Mouse (Mus musculus): Measurements from ENCODE around the gene H2-M2.
"Not testable (repeated sequence)": the region's sequence is repeated elsewhere in the genome, so short reads cannot be mapped to it uniquely, and the experiment has no call there.

Gene H2-M2

DNA sequence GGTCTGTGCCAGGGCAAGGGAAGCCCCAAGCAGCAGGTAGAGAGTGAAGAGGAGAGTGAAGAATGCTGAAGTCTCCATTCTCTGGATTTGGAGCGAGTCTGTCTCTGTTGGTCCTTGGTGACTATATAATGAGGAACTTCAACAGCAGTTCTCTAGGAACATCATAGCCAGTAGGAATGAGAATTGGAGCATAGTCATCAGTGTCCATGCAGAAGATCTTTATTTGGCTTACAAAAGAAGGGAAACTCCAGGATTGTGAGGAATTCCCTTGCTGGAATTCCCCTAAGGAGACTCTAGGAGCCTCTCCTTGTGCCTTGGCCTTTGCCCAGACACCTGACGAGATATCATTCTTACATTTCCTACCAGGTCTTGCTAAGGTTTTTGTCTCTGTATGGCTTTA, at the start of gene H2-M2:
H2-M2 (minus strand) TSS at position 101 of the 400 bp plus-strand sequence.
- no peak for DNase-seq (ENCODE audit: low spot score)

- DNase-seq (ENCODE audit: low spot score) = not testable (repeated sequence)
Measured at GRCm38 (mm10) chr17:37525427-37525826, 42.1 kb upstream of the H2-M2 start.

- DNase-seq (ENCODE audit: low spot score) = not testable (repeated sequence)
Measured at GRCm38 (mm10) chr17:37524612-37525011, 41.3 kb upstream of the H2-M2 start.

GRCm38 (mm10) chr17:37507730-37508129, 24.4 kb upstream of the H2-M2 start, which contains the start of gene Olfr111:
Gene Olfr111, plus strand, starts transcription at chr17:37508030.
- DNase-seq (ENCODE audit: low spot score) = no peak

GRCm38 (mm10) chr17:37491930-37492518, 8.7 kb upstream of the H2-M2 start, which contains the start of gene Olfr110:
Gene Olfr110, plus strand, starts transcription at chr17:37492468.
- DNase-seq (ENCODE audit: low spot score) = no peak

- DNase-seq (ENCODE audit: low spot score) = no peak
Measured at GRCm38 (mm10) chr17:37458616-37459015, 24.7 kb downstream of the H2-M2 start, which contains the start of gene Olfr109. Gene Olfr109, plus strand, starts transcription at chr17:37458916.

- DNase-seq (ENCODE audit: low spot score) = no peak
Measured at GRCm38 (mm10) chr17:37445180-37445579, 38.2 kb downstream of the H2-M2 start, which contains the start of gene Olfr108. Gene Olfr108, plus strand, starts transcription at chr17:37445480.
